Mouse (Mus musculus) limb, embryonic 14.5 days (tissue): ENCODE measurements at regions not wholly inside any gene's neighbourhood (a gene's known extent, or its start where the extent isn't known, plus 50 kb on each side); places are given as distances from the start of the nearest gene placed in this dataset. TPM values are rescaled to one million over a fixed set of nuclear protein-coding genes. Genes with fewer than 3 reads are reported as not detected.

Source experiments
- ATAC-seq: fragments of 200-750 bp; cut with Nextera tagmentation; 2 replicates; pipeline ENCODE4 v1.8.0; 2017; ENCODE audit warnings: low read depth, moderate number of reproducible peaks, moderate TSS enrichment; ENCODE audit not compliant: low FRiP score
- DNase-seq: peaks from one replicate; pipeline ENCODE4 v3.0.0-alpha.2; 2015; ENCODE audit warnings: low spot score
- H3K27ac ChIP-seq: fragments of 300-500 bp; sonication (generic); replicated peaks from 2 replicates; pipeline ENCODE4 v1.5.1; 2014; ENCODE audit warnings: low read depth, mild to moderate bottlenecking, low read length, moderate library complexity, mixed read lengths
- H3K27me3 ChIP-seq: fragments of 300-500 bp; sonication (generic); 2 replicates; pipeline ENCODE4 v1.6.1; 2014; ENCODE audit warnings: low read length, mixed read lengths; ENCODE audit not compliant: control insufficient read depth, insufficient read depth
- H3K36me3 ChIP-seq: fragments of 300-500 bp; sonication (generic); 2 replicates; pipeline ENCODE4 v1.6.1; 2014; ENCODE audit warnings: mild to moderate bottlenecking, low read length, moderate library complexity, mixed read lengths; ENCODE audit not compliant: control insufficient read depth, insufficient read depth
- H3K4me1 ChIP-seq: fragments of 300-500 bp; sonication (generic); 2 replicates; pipeline ENCODE4 v1.6.1; 2014; ENCODE audit warnings: antibody characterized with exemption, low read length, mixed read lengths; ENCODE audit not compliant: control insufficient read depth, insufficient read depth
- H3K4me2 ChIP-seq: fragments of 300-500 bp; sonication (generic); replicated peaks from 2 replicates; pipeline ENCODE4 v1.6.1; 2014; ENCODE audit warnings: low read depth, mild to moderate bottlenecking, low read length, moderate library complexity; ENCODE audit not compliant: severe bottlenecking
- H3K4me3 ChIP-seq: fragments of 300-500 bp; sonication (generic); replicated peaks from 2 replicates; pipeline ENCODE4 v1.5.1; 2014; ENCODE audit warnings: low read length
- H3K9ac ChIP-seq: fragments of 300-500 bp; sonication (generic); 2 replicates; pipeline ENCODE4 v1.6.1; 2014; ENCODE audit warnings: mild to moderate bottlenecking, low read depth, low read length, moderate library complexity; ENCODE audit not compliant: severe bottlenecking
- H3K9me3 ChIP-seq: fragments of 300-500 bp; sonication (generic); 2 replicates; pipeline ENCODE4 v1.6.1; 2016; ENCODE audit warnings: low read length; ENCODE audit not compliant: control insufficient read depth
- POLR2A ChIP-seq: fragments of 200-500 bp; IDR thresholded peaks from 2 replicates; pipeline ENCODE4 v1.8.0; 2012; ENCODE audit warnings: inconsistent platforms, mild to moderate bottlenecking, moderate library complexity, borderline replicate concordance; ENCODE audit not compliant: insufficient read depth, insufficient read length; ENCODE audit errors: extremely low read depth
- WGBS: fragments of 180-500 bp; shearing (Covaris S2); extraction: QIAGEN DNeasy Blood & Tissue Kit; methylation state at CpG from one replicate; pipeline ENCODE4 v1.1.7; 2014; 5-methylcytosine and 5-hydroxymethylcytosine counted together
- microRNA-seq: library from miRNA; unstranded; fragments of <30 nt; microRNA quantifications from one replicate; pipeline ENCODE4, GENCODE M21; 2016

DNA sequence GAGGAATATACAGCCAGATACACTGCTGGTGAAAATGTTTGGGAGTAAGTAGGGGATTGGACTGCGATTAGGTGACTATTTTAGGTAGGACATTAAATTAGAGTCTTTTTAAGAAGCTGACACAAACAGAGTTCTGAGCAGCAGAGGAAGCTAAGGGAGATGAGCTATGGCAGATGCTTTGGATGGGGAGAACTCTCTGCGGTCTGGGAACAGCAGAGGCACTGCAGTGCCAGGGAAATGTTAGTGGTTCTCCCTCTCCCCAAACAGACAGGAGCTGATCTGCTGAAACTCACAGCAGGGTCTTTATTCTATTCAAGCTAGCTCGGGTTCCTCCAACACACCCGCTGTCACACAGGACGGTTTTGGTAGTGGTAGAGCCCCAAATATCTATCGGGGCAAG is 110.7 kb upstream of the Gm10131 start:
- H3K4me1 ChIP-seq: no peaks in the 10 kb centered on the region
- no peaks in the 10 kb centered on the region for H3K36me3 ChIP-seq
- H3K4me3 ChIP-seq: no peak overlapping the region
- TF ChIP-seq POLR2A: no peak
- H3K27ac ChIP-seq: no peak overlapping the region
- H3K27me3 ChIP-seq: no peaks in the 10 kb centered on the region
- no peak overlapping the region for H3K9ac ChIP-seq
- ATAC-seq (no peak), DNase-seq (no peak)
- H3K9me3 ChIP-seq: no peaks in the 10 kb centered on the region
- H3K4me2 ChIP-seq: no peak overlapping the region
- WGBS: 78% methylated on average over 6 of the region's 6 CpGs

Small RNA genes lying in the stretch of these regions (microRNA-seq; reads per million reads assigned to microRNA genes)
- gene Gm23177: not detected
